ENCODE assay signal across 20 mouse cellular contexts in the genomic region with DNA sequence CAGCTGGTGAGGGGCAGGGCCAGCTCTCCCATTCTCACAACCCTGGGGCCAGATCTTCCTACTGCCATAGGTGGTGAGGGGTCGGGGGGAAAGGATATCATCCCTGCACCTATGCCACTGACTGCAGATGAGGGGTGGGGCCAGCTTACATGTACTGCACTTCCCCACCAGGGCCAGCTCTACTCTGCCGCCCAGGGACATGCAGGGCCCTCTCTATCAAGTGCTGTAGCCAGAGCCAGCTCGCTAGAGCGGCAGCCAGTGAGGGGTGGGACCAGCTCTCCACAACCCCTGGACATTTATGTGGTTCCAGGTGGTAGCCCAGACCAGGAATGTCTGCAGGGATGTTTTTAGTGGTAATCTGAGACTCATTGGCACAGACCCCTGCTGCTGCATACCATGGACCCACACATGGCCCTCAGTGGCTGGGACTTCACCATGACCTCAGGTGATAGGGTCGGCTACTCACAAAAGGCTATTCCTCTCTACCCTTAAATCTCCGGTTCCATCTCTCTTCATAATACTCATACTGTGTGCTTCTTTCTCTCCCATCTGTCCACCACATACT. TPM values are rescaled to one million over a fixed set of nuclear protein-coding genes. Genes with fewer than 3 reads are reported as not detected.
DNase-seq lines count a peak whose midpoint lies in the region; ATAC-seq and TF ChIP-seq lines count a peak whose summit lies in the region.
"Had no signal": no experiment of that assay in that cellular context is flagged by ENCODE, and none has a peak within 500 bp of the region (broad histone marks: within the 10 kb centered on the region; RNA-seq: fewer than 3 reads in every experiment).

No protein-coding gene starts in this region.

- no peak overlapping the region for H3K27ac ChIP-seq in hindbrain, embryonic 11.5 days (ENCODE audit: low read depth, low read length)
- no peak overlapping the region for H3K27ac ChIP-seq in hindbrain, embryonic 13.5 days
- no peak overlapping the region for H3K27ac ChIP-seq in kidney, postnatal 0 days
- no peak overlapping the region for H3K27ac ChIP-seq in neural tube, embryonic 13.5 days (replicated peaks)

- DNase-seq in hindbrain, embryonic 11.5 days (ENCODE audit: low spot score), result no peak
- no peak for DNase-seq in kidney, postnatal 0 days (ENCODE audit: low spot score)
- DNase-seq in kidney, postnatal 14 days, result no peak
- no peak for DNase-seq in neural tube, embryonic 10.5 days (ENCODE audit: extremely low spot score, low spot score)
- DNase-seq in left cerebral cortex, adult 8-10 months (ENCODE audit: low spot score in 2 of 2), result no peak
- no peak for DNase-seq in frontal cortex, postnatal 36 days (ENCODE audit: low spot score in 2 of 2)
- DNase-seq: adrenal gland, postnatal 36 days; B cell, adult 2 months; cerebellum, adult 11-12 months; cerebellum, postnatal 14 days; gastrocnemius, postnatal 25 days; kidney, adult 2 months; liver; liver, postnatal 0 days; lung, postnatal 4 days; retina, postnatal 1 day had no signal

- H3K27me3 ChIP-seq in hindbrain, embryonic 11.5 days (ENCODE audit: control insufficient read depth, insufficient read depth, low read length), result no peaks in the 10 kb centered on the region
- peaks cover 3% of the 10 kb centered on the region; the same call in 1 of the 2 replicates for H3K27me3 ChIP-seq in hindbrain, embryonic 13.5 days
- H3K27me3 ChIP-seq in kidney, postnatal 0 days (ENCODE audit: insufficient read depth, low read length), result no peaks in the 10 kb centered on the region; the same call in 1 of the 2 replicates
- H3K27me3 ChIP-seq in neural tube, embryonic 13.5 days, result peaks cover 4% of the 10 kb centered on the region; the same call in 1 of the 2 replicates

- H3K9ac ChIP-seq in hindbrain, embryonic 11.5 days (ENCODE audit: low read depth, low read length), result no peak overlapping the region
- H3K9ac ChIP-seq in hindbrain, embryonic 13.5 days, result no peak overlapping the region
- H3K9ac ChIP-seq in kidney, postnatal 0 days (ENCODE audit: low read depth, low read length), result no peak overlapping the region
- no peak overlapping the region for H3K9ac ChIP-seq in neural tube, embryonic 13.5 days
- H3K9ac ChIP-seq: liver, postnatal 0 days had no signal

- H3K4me3 ChIP-seq in hindbrain, embryonic 11.5 days (ENCODE audit: low read depth, low read length), result no peak overlapping the region
- no peak overlapping the region for H3K4me3 ChIP-seq in hindbrain, embryonic 13.5 days
- H3K4me3 ChIP-seq in kidney, postnatal 0 days (replicated peaks; ENCODE audit: low read depth, low read length), result no peak overlapping the region
- H3K4me3 ChIP-seq in neural tube, embryonic 13.5 days, result no peak overlapping the region
- H3K4me3 ChIP-seq: myocyte had no signal

- ATAC-seq in hindbrain, embryonic 11.5 days (ENCODE audit: low FRiP score), result 0 out of 2 replicates have a peak, but pooled peaks have one; percentile 35
- ATAC-seq in hindbrain, embryonic 13.5 days (ENCODE audit: low FRiP score), result no peak
- peak; percentile 54 for ATAC-seq in kidney, postnatal 0 days (replicated peaks; ENCODE audit: low FRiP score, low read depth)
- ATAC-seq in neural tube, embryonic 13.5 days (ENCODE audit: low read depth), result peak; percentile 36; the same call in 1 of the 2 replicates
- ATAC-seq: liver, postnatal 0 days had no signal

- no peaks in the 10 kb centered on the region for H3K4me1 ChIP-seq in hindbrain, embryonic 11.5 days (replicated peaks; ENCODE audit: control insufficient read depth, insufficient read depth, low read length)
- H3K4me1 ChIP-seq in hindbrain, embryonic 13.5 days (replicated peaks), result no peaks in the 10 kb centered on the region
- H3K4me1 ChIP-seq in kidney, postnatal 0 days (replicated peaks; ENCODE audit: insufficient read depth, low read length), result no peaks in the 10 kb centered on the region
- no peaks in the 10 kb centered on the region for H3K4me1 ChIP-seq in neural tube, embryonic 13.5 days (replicated peaks)

- H3K4me2 ChIP-seq in hindbrain, embryonic 11.5 days (replicated peaks; ENCODE audit: low read depth, low read length), result no peak overlapping the region
- no peak overlapping the region for H3K4me2 ChIP-seq in hindbrain, embryonic 13.5 days
- H3K4me2 ChIP-seq in kidney, postnatal 0 days (ENCODE audit: low read length), result no peak overlapping the region
- no peak overlapping the region for H3K4me2 ChIP-seq in neural tube, embryonic 13.5 days

- no peaks in the 10 kb centered on the region for H3K36me3 ChIP-seq in hindbrain, embryonic 11.5 days (ENCODE audit: control insufficient read depth, insufficient read depth, low read length)
- H3K36me3 ChIP-seq in hindbrain, embryonic 13.5 days, result no peaks in the 10 kb centered on the region
- no peaks in the 10 kb centered on the region for H3K36me3 ChIP-seq in kidney, postnatal 0 days (ENCODE audit: insufficient read depth, low read length)
- no peaks in the 10 kb centered on the region for H3K36me3 ChIP-seq in neural tube, embryonic 13.5 days

- no peak for TF ChIP-seq CTCF in kidney, postnatal 0 days (IDR thresholded peaks at IDR 0.05; ENCODE audit: low read depth)

- WGBS in hindbrain, embryonic 11.5 days, result 78% methylated on average over 6 of the region's 6 CpGs
- WGBS in hindbrain, embryonic 13.5 days, result 87% methylated on average over 6 of the region's 6 CpGs
- WGBS in kidney, postnatal 0 days, result 57% methylated on average over 6 of the region's 6 CpGs
- WGBS in neural tube, embryonic 13.5 days, result 85% methylated on average over 6 of the region's 6 CpGs

- H3K9me3 ChIP-seq in hindbrain, embryonic 11.5 days (ENCODE audit: control insufficient read depth, low read length), result no peaks in the 10 kb centered on the region
- H3K9me3 ChIP-seq in hindbrain, embryonic 13.5 days, result no peaks in the 10 kb centered on the region
- H3K9me3 ChIP-seq in kidney, postnatal 0 days (replicated peaks; ENCODE audit: low read length), result no peaks in the 10 kb centered on the region
- no peaks in the 10 kb centered on the region for H3K9me3 ChIP-seq in neural tube, embryonic 13.5 days

RNA-seq across cellular contexts. Expression of a gene that starts 6.6 kb away (rescaled TPM):
- polyA plus RNA-seq in hindbrain, embryonic 11.5 days (2014; fragmentation: Nextera tagmentation; extraction: Ambion mirVana), result 15.0 and 15.6 TPM in 2 replicates
- 24.8 and 26.2 TPM in 2 replicates for polyA plus RNA-seq in hindbrain, embryonic 13.5 days (2015; fragmentation: Nextera tagmentation; extraction: Ambion mirVana)
- polyA plus RNA-seq in kidney, postnatal 0 days (2015; fragmentation: Nextera tagmentation; extraction: Ambion mirVana), result 31.4 and 34.7 TPM in 2 replicates
- 26.9 and 27.0 TPM in 2 replicates for polyA plus RNA-seq in neural tube, embryonic 13.5 days (2015; fragmentation: Nextera tagmentation; extraction: Ambion mirVana)
- total RNA-seq in left cerebral cortex, adult 8-10 months (2022), result 10 to 100 TPM; 50.8 to 57.7 (median 55.5) TPM

RNA-seq across cellular contexts. Expression of a gene that starts 7.8 kb away (rescaled TPM):
- polyA plus RNA-seq in hindbrain, embryonic 11.5 days (2014; fragmentation: Nextera tagmentation; extraction: Ambion mirVana), result 67.7 and 75.7 TPM in 2 replicates
- polyA plus RNA-seq in hindbrain, embryonic 13.5 days (2015; fragmentation: Nextera tagmentation; extraction: Ambion mirVana), result 198 and 199 TPM in 2 replicates
- polyA plus RNA-seq in kidney, postnatal 0 days (2015; fragmentation: Nextera tagmentation; extraction: Ambion mirVana), result 12.4 and 15.6 TPM in 2 replicates
- 171 and 178 TPM in 2 replicates for polyA plus RNA-seq in neural tube, embryonic 13.5 days (2015; fragmentation: Nextera tagmentation; extraction: Ambion mirVana)
- 100 to 1,000 TPM; 327 to 364 (median 350) TPM for total RNA-seq in left cerebral cortex, adult 8-10 months (2022)
- total RNA-seq: hematopoietic stem cell, adult 5-6 weeks had no signal

RNA-seq across cellular contexts. Expression of a gene that starts 59.5 kb away (rescaled TPM):
- polyA plus RNA-seq in hindbrain, embryonic 11.5 days (2014; fragmentation: Nextera tagmentation; extraction: Ambion mirVana), result 96.9 and 110 TPM in 2 replicates
- polyA plus RNA-seq in hindbrain, embryonic 13.5 days (2015; fragmentation: Nextera tagmentation; extraction: Ambion mirVana), result 82.3 and 85.3 TPM in 2 replicates
- polyA plus RNA-seq in kidney, postnatal 0 days (2015; fragmentation: Nextera tagmentation; extraction: Ambion mirVana), result 120 and 131 TPM in 2 replicates
- 73.8 and 91.2 TPM in 2 replicates for polyA plus RNA-seq in neural tube, embryonic 13.5 days (2015; fragmentation: Nextera tagmentation; extraction: Ambion mirVana)
- 10 to 100 TPM; 43.9 to 54.9 (median 50.5) TPM for total RNA-seq in left cerebral cortex, adult 8-10 months (2022)
